Mouse (Mus musculus): ENCODE results near the gene Fbxw10. TPM values are rescaled to one million over a fixed set of nuclear protein-coding genes. Genes with fewer than 3 reads are reported as not detected.
A peak's percentile ranks its signal among the peaks of the same experiment; 100 is the strongest.

Fbxw10 gene
- polyA plus RNA-seq, 1 experiment from 2014 or later, result 0.14 TPM

DNA sequence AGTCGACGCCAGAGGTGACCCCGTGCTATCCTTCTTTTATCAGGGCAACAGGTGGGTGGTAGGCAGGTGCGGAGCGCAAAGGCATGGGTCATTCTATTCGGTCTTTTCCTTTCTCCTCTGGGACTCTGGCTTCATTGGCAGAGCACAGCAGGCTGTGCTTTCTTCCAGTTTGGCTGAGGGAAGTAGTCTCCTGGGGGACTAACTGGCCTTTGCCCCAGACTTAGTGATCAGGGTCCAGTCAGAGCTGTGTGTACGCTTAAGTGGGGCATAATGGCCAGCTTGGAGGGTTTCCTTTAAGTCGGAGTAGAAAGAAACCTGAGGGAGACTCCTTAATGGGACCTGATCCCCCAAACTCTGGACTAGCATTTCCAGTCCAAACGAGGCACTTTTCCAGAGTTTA lies 26.6 kb downstream of the Fbxw10 start:
- Histone ChIP-seq H3K9ac (ENCODE audit: low read depth, low read length) (no peak overlapping the region), H3K9me3 (ENCODE audit: control insufficient read depth) (no peaks in the 10 kb centered on the region), H3K36me3 (ENCODE audit: control insufficient read depth, insufficient read depth) (no peaks in the 10 kb centered on the region), H3K27me3 (replicated peaks; ENCODE audit: control insufficient read depth, insufficient read depth, low read length) (no peaks in the 10 kb centered on the region), H3K4me1 (replicated peaks; ENCODE audit: control insufficient read depth, insufficient read depth, low read length) (no peaks in the 10 kb centered on the region), H3K4me3 (ENCODE audit: low read depth, low read length) (no peak overlapping the region), H3K27ac (ENCODE audit: low read depth, low read length) (no peak overlapping the region), H3K4me2 (replicated peaks; ENCODE audit: low read depth) (no peak overlapping the region)
- TF ChIP-seq CTCF (IDR thresholded peaks at IDR 0.05; ENCODE audit: low read depth), result no peak
- 67% methylated on average over 9 of the region's 9 CpGs for WGBS
- no peak for ATAC-seq

DNA sequence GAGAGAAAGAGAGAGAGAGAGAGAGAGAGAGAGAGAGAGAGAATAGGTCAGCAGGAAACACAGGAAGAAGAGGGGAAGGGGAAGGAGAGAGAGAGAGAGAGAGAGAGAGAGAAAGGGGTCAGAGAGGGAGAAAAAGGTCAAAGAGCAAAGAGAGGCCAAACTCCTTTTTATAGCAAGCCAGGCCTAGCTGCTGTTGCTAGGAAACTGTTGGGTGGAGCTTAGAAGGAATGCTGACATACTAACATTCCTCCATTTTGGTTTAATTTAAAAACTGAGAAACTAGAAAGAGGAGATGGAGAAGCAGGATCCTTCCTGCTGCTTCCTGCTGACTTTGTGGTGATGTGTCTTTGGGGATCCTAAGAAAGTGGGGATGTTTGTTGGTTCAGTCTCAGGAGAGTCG lies 28.8 kb downstream of the Fbxw10 start:
- Histone ChIP-seq H3K4me1 (replicated peaks; ENCODE audit: control insufficient read depth, insufficient read depth, low read length) (no peaks in the 10 kb centered on the region), H3K9me3 (ENCODE audit: control insufficient read depth) (no peaks in the 10 kb centered on the region), H3K27me3 (replicated peaks; ENCODE audit: control insufficient read depth, insufficient read depth, low read length) (no peaks in the 10 kb centered on the region), H3K4me3 (ENCODE audit: low read depth, low read length) (no peak overlapping the region), H3K9ac (ENCODE audit: low read depth, low read length) (no peak overlapping the region), H3K4me2 (replicated peaks; ENCODE audit: low read depth) (no peak overlapping the region), H3K36me3 (ENCODE audit: control insufficient read depth, insufficient read depth) (no peaks in the 10 kb centered on the region), H3K27ac (ENCODE audit: low read depth, low read length) (no peak overlapping the region)
- no peak for ATAC-seq
- TF ChIP-seq CTCF (IDR thresholded peaks at IDR 0.05; ENCODE audit: low read depth), result no peak
- WGBS, result 82% methylated on average over 1 of the region's 1 CpGs

DNA sequence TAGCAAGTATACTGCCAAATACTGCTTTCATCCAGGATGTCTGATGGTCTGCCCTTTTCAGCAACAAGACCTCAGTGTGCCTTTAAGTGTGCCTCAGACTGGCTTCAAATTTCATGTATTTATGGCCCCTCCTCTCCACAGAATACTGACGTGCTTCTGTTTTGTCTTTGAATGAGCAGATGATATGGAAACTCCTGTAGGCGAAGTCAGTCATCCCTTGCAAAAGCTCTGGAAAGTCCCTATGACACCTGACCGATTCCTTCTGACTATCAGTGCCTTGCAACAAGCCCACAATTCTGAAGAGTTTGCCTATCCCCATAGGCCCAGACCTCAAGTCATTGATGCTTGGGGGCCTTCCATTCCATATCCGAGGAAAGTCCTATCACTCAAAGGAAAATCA lies 29.6 kb downstream of the Fbxw10 start:
- Histone ChIP-seq H3K4me3 (ENCODE audit: low read depth, low read length) (no peak overlapping the region), H3K36me3 (ENCODE audit: control insufficient read depth, insufficient read depth) (no peaks in the 10 kb centered on the region), H3K4me1 (replicated peaks; ENCODE audit: control insufficient read depth, insufficient read depth, low read length) (no peaks in the 10 kb centered on the region), H3K9ac (ENCODE audit: low read depth, low read length) (no peak overlapping the region), H3K9me3 (ENCODE audit: control insufficient read depth) (no peaks in the 10 kb centered on the region), H3K27ac (ENCODE audit: low read depth, low read length) (no peak overlapping the region), H3K27me3 (replicated peaks; ENCODE audit: control insufficient read depth, insufficient read depth, low read length) (no peaks in the 10 kb centered on the region), H3K4me2 (replicated peaks; ENCODE audit: low read depth) (no peak overlapping the region)
- TF ChIP-seq CTCF (IDR thresholded peaks at IDR 0.05; ENCODE audit: low read depth), result no peak
- WGBS, result 78% methylated on average over 4 of the region's 4 CpGs
- ATAC-seq, result no peak

DNA sequence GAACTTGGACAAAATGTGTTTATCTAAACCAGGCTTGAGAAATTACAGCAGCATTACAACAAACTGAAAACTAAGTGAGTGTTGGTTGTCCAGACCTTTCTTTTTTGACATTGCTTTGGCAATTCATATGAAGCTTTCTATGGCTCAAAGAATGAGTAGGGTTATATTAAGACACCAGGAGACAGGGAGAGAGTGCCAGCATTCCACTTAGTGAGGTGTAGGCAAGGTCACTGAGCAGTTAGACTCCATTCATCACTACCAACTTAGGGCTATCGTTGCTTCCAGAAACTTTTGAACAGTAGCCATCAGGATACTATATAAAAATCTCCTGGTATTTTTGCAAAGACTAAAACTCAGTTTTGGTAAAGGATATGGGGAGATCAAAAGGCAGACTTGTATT lies 30.5 kb downstream of the Fbxw10 start:
- no peak overlapping the region for H3K9ac ChIP-seq (ENCODE audit: low read depth, low read length)
- no peak for ATAC-seq
- 78% methylated on average over 1 of the region's 1 CpGs for WGBS
- H3K4me3 ChIP-seq (ENCODE audit: low read depth, low read length), result no peak overlapping the region
- no peaks in the 10 kb centered on the region for H3K27me3 ChIP-seq (replicated peaks; ENCODE audit: control insufficient read depth, insufficient read depth, low read length)
- H3K9me3 ChIP-seq (ENCODE audit: control insufficient read depth), result no peaks in the 10 kb centered on the region
- H3K4me1 ChIP-seq (replicated peaks; ENCODE audit: control insufficient read depth, insufficient read depth, low read length), result no peaks in the 10 kb centered on the region
- H3K27ac ChIP-seq (ENCODE audit: low read depth, low read length), result no peak overlapping the region
- H3K4me2 ChIP-seq (replicated peaks; ENCODE audit: low read depth), result no peak overlapping the region
- H3K36me3 ChIP-seq (ENCODE audit: control insufficient read depth, insufficient read depth), result no peaks in the 10 kb centered on the region
- no peak for TF ChIP-seq CTCF (IDR thresholded peaks at IDR 0.05; ENCODE audit: low read depth)

DNA sequence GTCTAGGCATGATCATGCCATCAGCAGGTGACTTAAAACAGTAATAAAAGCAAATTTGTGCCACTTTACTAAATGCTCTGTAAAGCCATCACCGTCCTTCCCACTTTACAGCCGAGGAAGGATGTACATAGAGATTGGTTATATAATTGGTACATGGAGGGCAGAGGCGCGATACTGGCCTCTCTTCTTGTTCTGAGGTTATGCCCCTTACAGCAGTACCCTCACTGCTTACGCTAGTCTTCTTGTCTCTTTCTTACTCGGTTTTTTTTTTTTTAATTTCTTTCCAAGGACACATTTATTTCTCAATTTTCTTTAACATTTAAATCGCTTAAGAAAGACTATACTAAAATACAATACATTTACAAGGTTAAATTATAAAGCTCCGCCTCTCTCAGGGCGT lies 31.9 kb downstream of the Fbxw10 start:
- Histone ChIP-seq H3K4me3 (ENCODE audit: low read depth, low read length) (peak overlapping the region; percentile 70), H3K27ac (ENCODE audit: low read depth, low read length) (no peak overlapping the region), H3K27me3 (replicated peaks; ENCODE audit: control insufficient read depth, insufficient read depth, low read length) (no peaks in the 10 kb centered on the region), H3K9me3 (ENCODE audit: control insufficient read depth) (no peaks in the 10 kb centered on the region), H3K4me2 (replicated peaks; ENCODE audit: low read depth) (peak overlapping the region; percentile 72), H3K36me3 (ENCODE audit: control insufficient read depth, insufficient read depth) (peaks cover 7% of the 10 kb centered on the region; the same call in 1 of the 2 replicates), H3K9ac (ENCODE audit: low read depth, low read length) (no peak overlapping the region), H3K4me1 (replicated peaks; ENCODE audit: control insufficient read depth, insufficient read depth, low read length) (no peaks in the 10 kb centered on the region)
- TF ChIP-seq CTCF (IDR thresholded peaks at IDR 0.05; ENCODE audit: low read depth), result no peak
- ATAC-seq, result 0 out of 2 replicates have a peak, but pooled peaks have one; percentile 16
- 15% methylated on average over 9 of the region's 9 CpGs for WGBS

GRCm38 (mm10) chr11:62879220-62880048 lies 32.6 kb downstream of the Fbxw10 start, which contains the start of gene Tvp23b:
Tvp23b (plus strand) TSS chr11:62879455.
- Histone ChIP-seq H3K36me3 (ENCODE audit: control insufficient read depth, insufficient read depth) (peaks cover 12% of the 10 kb centered on the region; the same call in 1 of the 2 replicates), H3K27ac (ENCODE audit: low read depth, low read length) (peak within 1 kb of the TSS; percentile 86), H3K4me1 (replicated peaks; ENCODE audit: control insufficient read depth, insufficient read depth, low read length) (no peaks in the 10 kb centered on the region), H3K4me3 (ENCODE audit: low read depth, low read length) (peak within 1 kb of the TSS; percentile 70), H3K4me2 (replicated peaks; ENCODE audit: low read depth) (peak within 1 kb of the TSS; percentile 72), H3K9ac (ENCODE audit: low read depth, low read length) (peak within 1 kb of the TSS; percentile 80), H3K27me3 (replicated peaks; ENCODE audit: control insufficient read depth, insufficient read depth, low read length) (no peaks in the 10 kb centered on the region), H3K9me3 (ENCODE audit: control insufficient read depth) (no peaks in the 10 kb centered on the region)
- ATAC-seq, result peak; percentile 98
- peak; percentile 25; the same call in 1 of the 2 replicates for TF ChIP-seq CTCF (IDR thresholded peaks at IDR 0.05; ENCODE audit: low read depth)
- WGBS, result under 1% methylated on average over 55 of the region's 55 CpGs

All from intestine, postnatal 0 days (tissue).